Mouse (Mus musculus) CH12.LX (cell line): ENCODE data around the gene Samd14. TPM values are rescaled to one million over a fixed set of nuclear protein-coding genes. Genes with fewer than 3 reads are reported as not detected.
"Not testable (repeated sequence)": the region's sequence is repeated elsewhere in the genome, so short reads cannot be mapped to it uniquely, and the experiment has no call there.

Source experiments
- DNase-seq: peaks from one replicate; pipeline ENCODE4 v3.0.0-alpha.2; 2013; ENCODE audit errors: extremely low read depth
- H3K27ac ChIP-seq: 2 replicates; pipeline ENCODE4 v1.5.1; 2012; ENCODE audit warnings: low read depth, mild to moderate bottlenecking, control low read depth, moderate library complexity; ENCODE audit not compliant: insufficient read depth
- H3K27me3 ChIP-seq: replicated peaks from 2 replicates; pipeline ENCODE3; 2012; ENCODE audit warnings: inconsistent platforms
- H3K36me3 ChIP-seq, 2 experiments: replicated peaks in 1 of 2; 2 replicates each; pipeline versions ENCODE3 to v1.6.1; 2012; ENCODE audit warnings: inconsistent platforms in 1 of 2, low read length in 1 of 2, mild to moderate bottlenecking in 1 of 2, mixed read lengths in 1 of 2, moderate library complexity in 1 of 2; ENCODE audit not compliant: control insufficient read depth in 1 of 2, insufficient read depth in 1 of 2
- H3K4me1 ChIP-seq, 2 experiments: 2 replicates each; pipeline ENCODE4 v1.6.1; 2012; ENCODE audit warnings: inconsistent platforms in 1 of 2, moderate library complexity in 1 of 2; ENCODE audit not compliant: insufficient read depth in 2 of 2, control insufficient read depth in 1 of 2
- H3K4me2 ChIP-seq: 2 replicates; pipeline ENCODE4 v1.6.1; 2012; ENCODE audit warnings: low read depth, mild to moderate bottlenecking, control low read depth; ENCODE audit not compliant: poor library complexity, insufficient read depth, severe bottlenecking
- H3K4me3 ChIP-seq, 3 experiments: fragments of 150-350 bp in 1 of 3; sonication (generic) in 1 of 3; replicated peaks in 1 of 3; 2 replicates each; pipeline versions ENCODE3 to v1.5.1; 2011 to 2012; ENCODE audit warnings: low read depth in 2 of 3, low read length in 2 of 3, mild to moderate bottlenecking in 2 of 3, moderate library complexity in 2 of 3, control low read depth in 1 of 3, improper control_type of control experiment in 1 of 3, inconsistent platforms in 1 of 3, mixed read lengths in 1 of 3; ENCODE audit not compliant: poor library complexity in 1 of 3
- H3K79me2 ChIP-seq: replicated peaks from 2 replicates; pipeline ENCODE4 v1.6.1; 2012; ENCODE audit warnings: mild to moderate bottlenecking, moderate library complexity; ENCODE audit not compliant: control insufficient read depth, poor library complexity, insufficient read depth, severe bottlenecking; ENCODE audit errors: extremely low read depth
- H3K9ac ChIP-seq: 2 replicates; pipeline ENCODE4 v1.6.1; 2012; ENCODE audit warnings: low read depth, mild to moderate bottlenecking, control low read depth, moderate library complexity; ENCODE audit not compliant: insufficient read depth
- H3K9me3 ChIP-seq: replicated peaks from 2 replicates; pipeline ENCODE3; 2012; ENCODE audit warnings: low read length, inconsistent platforms, mixed read lengths
- BHLHE40 ChIP-seq: IDR thresholded peaks from 2 replicates; pipeline ENCODE4 v1.6.1; 2011; ENCODE audit warnings: mild to moderate bottlenecking, low read depth, low read length, improper control_type of control experiment
- CTCF ChIP-seq, 2 experiments: IDR thresholded peaks in 1 of 2; conservative IDR thresholded peaks in 1 of 2; 2 replicates each; pipeline ENCODE4 v1.5.1; 2011 to 2012; ENCODE audit warnings: low read depth in 2 of 2, low read length in 2 of 2, improper control_type of control experiment in 1 of 2, inconsistent platforms in 1 of 2, mild to moderate bottlenecking in 1 of 2, moderate library complexity in 1 of 2
- E2F4 ChIP-seq: IDR thresholded peaks from 2 replicates; pipeline ENCODE4 v1.6.1; 2011; ENCODE audit warnings: low read depth, low read length, improper control_type of control experiment; ENCODE audit not compliant: insufficient replicate concordance
- EP300 ChIP-seq: IDR thresholded peaks from 2 replicates; pipeline ENCODE4 v1.6.1; 2011; ENCODE audit warnings: low read length, improper control_type of control experiment
- ETS1 ChIP-seq: conservative IDR thresholded peaks from 2 replicates; pipeline ENCODE4 v1.6.1; 2012; ENCODE audit warnings: low read depth, mild to moderate bottlenecking, inconsistent platforms, low read length, improper control_type of control experiment, moderate library complexity
- JUN ChIP-seq: IDR thresholded peaks from 2 replicates; pipeline ENCODE4 v1.6.1; 2011; ENCODE audit warnings: low read depth, mild to moderate bottlenecking, low read length, improper control_type of control experiment, moderate library complexity; ENCODE audit not compliant: insufficient read depth
- MAZ ChIP-seq: IDR thresholded peaks from 2 replicates; pipeline ENCODE4 v1.6.1; 2012; ENCODE audit warnings: low read depth, mild to moderate bottlenecking, inconsistent platforms, low read length, improper control_type of control experiment, moderate library complexity
- MEF2A ChIP-seq: IDR thresholded peaks from 2 replicates; pipeline ENCODE4 v1.6.1; 2014; ENCODE audit warnings: low read depth, mild to moderate bottlenecking, inconsistent platforms, low read length, improper control_type of control experiment, borderline replicate concordance
- NRF1 ChIP-seq: IDR thresholded peaks from 2 replicates; pipeline ENCODE4 v1.6.1; 2014; ENCODE audit warnings: low read depth, mild to moderate bottlenecking, inconsistent platforms, low read length, improper control_type of control experiment, moderate library complexity
- PAX5 ChIP-seq: IDR thresholded peaks from 2 replicates; pipeline ENCODE4 v1.6.1; 2012; ENCODE audit warnings: low read length, inconsistent platforms, mixed read lengths
- RCOR1 ChIP-seq: conservative IDR thresholded peaks from 2 replicates; pipeline ENCODE4 v1.6.1; 2012; ENCODE audit warnings: low read depth, mild to moderate bottlenecking, inconsistent platforms, low read length, improper control_type of control experiment
- SIN3A ChIP-seq: IDR thresholded peaks from 2 replicates; pipeline ENCODE4 v1.6.1; 2012; ENCODE audit warnings: low read length, improper control_type of control experiment, inconsistent platforms
- TBP ChIP-seq: conservative IDR thresholded peaks from 2 replicates; pipeline ENCODE4 v1.6.1; 2011; ENCODE audit warnings: low read depth, low read length, improper control_type of control experiment
- TCF12 ChIP-seq: IDR thresholded peaks from 2 replicates; pipeline ENCODE4 v1.6.1; 2014; ENCODE audit warnings: low read depth, mild to moderate bottlenecking, inconsistent platforms, low read length, improper control_type of control experiment
- UBTF ChIP-seq: IDR thresholded peaks from 2 replicates; pipeline ENCODE4 v1.6.1; 2012; ENCODE audit warnings: low read depth, mild to moderate bottlenecking, inconsistent platforms, low read length, improper control_type of control experiment, moderate library complexity
- USF1 ChIP-seq: IDR thresholded peaks from 2 replicates; pipeline ENCODE4 v1.6.1; 2014; ENCODE audit warnings: low read depth, mild to moderate bottlenecking, inconsistent platforms, low read length, improper control_type of control experiment
- ZC3H11A ChIP-seq: IDR thresholded peaks from 2 replicates; pipeline ENCODE4 v1.6.1; 2012; ENCODE audit warnings: low read depth, mild to moderate bottlenecking, inconsistent platforms, low read length, improper control_type of control experiment
- ZKSCAN1 ChIP-seq: IDR thresholded peaks from 2 replicates; pipeline ENCODE4 v1.6.1; 2012; ENCODE audit warnings: low read depth, inconsistent platforms, low read length, improper control_type of control experiment, borderline replicate concordance
- ZNF384 ChIP-seq: IDR thresholded peaks from 2 replicates; pipeline ENCODE4 v1.6.1; 2012; ENCODE audit warnings: low read depth, low read length, improper control_type of control experiment, inconsistent platforms
- dilution Hi-C: fragments of 300-500 bp; cut with MboI; formaldehyde crosslinking; loops from 2 replicates; pipeline ENCODE4 v1.14.3; 2020; ENCODE audit warnings: low sequenced_read_pairs; ENCODE audit not compliant: extremely low pct_unique_long_range_greater_than_20kb, extremely low pct_ligation_motif_present
- in situ Hi-C: fragments of 300-500 bp; cut with MboI; formaldehyde crosslinking; loops from 3 replicates; pipeline ENCODE4 v1.14.3; 2019; ENCODE audit warnings: low sequenced_read_pairs, low pct_ligation_motif_present, low pct_unique_long_range_greater_than_20kb, mixed read lengths
- polyA plus RNA-seq: library from polyadenylated mRNA; unstranded; fragments of >175 nt; gene quantifications from 2 replicates; pipeline ENCODE4 v1.2.1, GENCODE M21; 2012; ENCODE audit warnings: low read depth; ENCODE audit not compliant: insufficient read length
- total RNA-seq, 2 experiments: library from RNA; depleted of rRNA; stranded (reverse); fragments of 300-350 nt in 1 of 2; fragments of >200 nt in 1 of 2; gene quantifications; 2 replicates each; pipeline ENCODE4 v1.2.3; 2012 to 2014

Gene Samd14
- total and polyA plus RNA-seq, 3 experiments: 0.17 TPM; not detected in 2

DNA sequence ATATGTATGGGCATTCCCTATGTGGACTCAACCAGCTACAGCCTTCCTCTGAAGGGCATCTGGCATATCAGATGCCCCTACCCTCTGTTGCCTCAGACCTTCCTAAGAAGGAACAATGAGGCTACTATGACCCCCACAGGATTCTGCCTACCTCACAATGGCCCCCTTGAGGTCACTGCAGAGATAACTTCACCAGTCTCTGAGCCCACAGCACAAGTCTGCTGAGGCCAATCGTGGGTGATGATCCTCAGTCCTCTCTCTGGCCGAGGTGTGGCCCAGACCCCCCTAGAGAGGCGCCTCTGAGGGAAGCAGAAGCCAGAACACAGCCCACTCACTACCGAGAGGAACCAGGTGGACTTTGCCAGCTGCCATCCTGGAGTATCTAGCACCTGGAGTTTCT, 42.3 kb upstream of the Samd14 start, which contains the start of gene Hils1:
Hils1 (plus strand) TSS at position 175 of the 400 bp plus-strand sequence.
- H3K36me3 ChIP-seq: no peaks in the 10 kb centered on the region
- no peak within 1 kb of the TSS for H3K9ac ChIP-seq
- in situ Hi-C loops: no loop called here
- no peak for DNase-seq
- H3K79me2 ChIP-seq: no peaks in the 10 kb centered on the region
- no peak within 1 kb of the TSS for H3K4me3 ChIP-seq
- peaks cover 84% of the 10 kb centered on the region for H3K27me3 ChIP-seq
- H3K4me2 ChIP-seq: no peak within 1 kb of the TSS
- no peak within 1 kb of the TSS for H3K27ac ChIP-seq
- TF ChIP-seq MEF2A: no peak
- TF ChIP-seq MAZ: 0 out of 2 replicates have a peak, but pooled peaks have one; percentile 22
- TF ChIP-seq SIN3A: no peak
- TF ChIP-seq ETS1: no peak
- no peak for TF ChIP-seq ZNF384
- TF ChIP-seq CTCF (conservative IDR thresholded peaks at IDR 0.05 in 1 of 2, IDR thresholded peaks at IDR 0.05 in 1 of 2; ENCODE audit: low read depth in 2 of 2, low read length in 2 of 2): peak in 1 of 2 experiments; percentile 56; a peak in 2 of 4 replicates
- no peak for TF ChIP-seq UBTF
- TF ChIP-seq ZKSCAN1: no peak
- TF ChIP-seq BHLHE40: no peak
- no peak for TF ChIP-seq USF1
- TF ChIP-seq NRF1: no peak
- dilution Hi-C loops: no loop called here
- H3K9me3 ChIP-seq: no peaks in the 10 kb centered on the region
- H3K4me1 ChIP-seq: peaks cover 20 to 30% of the 10 kb centered on the region in 2 experiments

DNA sequence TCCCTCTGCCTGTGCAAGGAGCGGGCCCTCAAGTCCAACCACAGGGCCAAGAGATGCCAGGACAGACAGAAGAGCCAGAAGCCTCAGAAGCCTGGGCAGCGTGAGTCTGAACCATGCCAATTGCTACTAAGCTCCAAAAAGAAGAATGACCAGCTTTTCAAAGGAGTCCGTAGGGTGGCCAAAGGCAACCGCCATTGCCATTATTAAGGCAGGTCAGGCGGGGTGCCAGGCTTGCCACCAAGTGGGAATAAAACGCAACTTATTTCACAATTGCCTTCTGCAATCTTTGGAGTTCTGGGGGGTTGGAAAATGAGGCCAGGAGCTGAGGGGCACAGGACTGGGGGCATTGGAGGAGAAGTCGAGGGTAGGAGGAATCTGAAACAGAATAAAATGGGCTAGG, 41.5 kb upstream of the Samd14 start:
- Histone ChIP-seq H3K27me3 (peaks cover 86% of the 10 kb centered on the region), H3K9me3 (no peaks in the 10 kb centered on the region), H3K27ac (no peak overlapping the region), H3K36me3 (no peaks in the 10 kb centered on the region), H3K4me2 (no peak overlapping the region), H3K4me1 (peaks cover 15 to 29% of the 10 kb centered on the region in 2 experiments), H3K4me3 (no peak overlapping the region), H3K9ac (no peak overlapping the region)
- no peak for DNase-seq
- in situ Hi-C loops (no loop called here), dilution Hi-C loops (no loop called here)
- TF ChIP-seq TBP (no peak), PAX5 (no peak), CTCF (conservative IDR thresholded peaks at IDR 0.05 in 1 of 2, IDR thresholded peaks at IDR 0.05 in 1 of 2; ENCODE audit: low read depth in 2 of 2, low read length in 2 of 2) (no peak), SIN3A (no peak), BHLHE40 (no peak), ZC3H11A (no peak), EP300 (no peak), E2F4 (no peak), ZNF384 (no peak), TCF12 (no peak), JUN (no peak), MAZ (no peak), RCOR1 (no peak)
- TF ChIP-seq, all 38 proteins: peak for 0
- no peaks in the 10 kb centered on the region for H3K79me2 ChIP-seq

DNA sequence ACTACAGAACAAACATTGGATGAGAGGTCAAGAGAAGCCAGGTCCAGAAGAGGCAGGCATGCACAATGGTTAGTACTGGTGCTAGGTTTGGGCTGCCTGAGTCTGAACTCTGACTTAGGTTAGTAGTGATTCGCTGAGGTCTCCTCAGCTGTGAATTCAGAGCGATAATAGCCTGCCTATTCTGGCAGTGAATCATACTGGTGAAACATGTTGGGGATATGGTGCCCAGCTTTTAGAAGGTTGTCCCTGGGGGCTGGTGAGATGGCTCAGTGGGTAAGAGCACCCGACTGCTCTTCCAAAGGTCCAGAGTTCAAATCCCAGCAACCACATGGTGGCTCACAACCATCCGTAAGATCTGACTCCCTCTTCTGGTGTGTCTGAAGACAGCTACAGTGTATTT, 40.0 kb upstream of the Samd14 start:
- H3K79me2 ChIP-seq, dilution Hi-C loops, DNase-seq, H3K36me3 ChIP-seq, H3K9me3 ChIP-seq, H3K27ac ChIP-seq, H3K4me2 ChIP-seq, H3K9ac ChIP-seq, H3K4me3 ChIP-seq: not testable (repeated sequence)
- H3K27me3 ChIP-seq: peaks cover 85% of the 10 kb centered on the region
- peaks cover 15 to 27% of the 10 kb centered on the region in 2 experiments for H3K4me1 ChIP-seq
- in situ Hi-C loops: loop anchor here (5.0 kb wide), 1 partner anchor 32 kb away; the partner anchor contains the start of gene Col1a1
